10 mouse cellular contexts compared by ENCODE assay signal in genomic region chr7:105641936-105642335, GRCm38 (mm10). TPM values are rescaled to one million over a fixed set of nuclear protein-coding genes. Genes with fewer than 3 reads are reported as not detected.
DNase-seq lines count a peak whose midpoint lies in the region; ATAC-seq lines count a peak whose summit lies in the region.
"Had no signal": no experiment of that assay in that cellular context is flagged by ENCODE, and none has a peak within 500 bp of the region (broad histone marks: within the 10 kb centered on the region; RNA-seq: fewer than 3 reads in every experiment).

No protein-coding gene starts in this region.

- H3K4me2 ChIP-seq in heart, embryonic 15.5 days: peak overlapping the region; percentile 88
- H3K4me2 ChIP-seq in hindbrain, embryonic 16.5 days (ENCODE audit: low read length): peak overlapping the region; percentile 78; the same call in 1 of the 2 replicates

- H3K9ac ChIP-seq in heart, embryonic 15.5 days: 0 out of 2 replicates have a peak overlapping the region, but pooled peaks have one; percentile 78
- no peak overlapping the region for H3K9ac ChIP-seq in hindbrain, embryonic 16.5 days (ENCODE audit: low read depth, low read length)

- intact Hi-C loops in heart, postnatal 36 days (cut with DNase I): loop anchor here (2.0 kb wide), 3 partner anchors 87 to 169 kb away; partner anchors contain the start of genes Ilk, Mrpl17, Rrp8 and Smpd1

- H3K27me3 ChIP-seq in heart, embryonic 15.5 days: no peaks in the 10 kb centered on the region
- H3K27me3 ChIP-seq in hindbrain, embryonic 16.5 days (replicated peaks; ENCODE audit: control insufficient read depth, insufficient read depth, low read length): no peaks in the 10 kb centered on the region
- no peaks in the 10 kb centered on the region for H3K27me3 ChIP-seq in midbrain, embryonic 10.5 days (ENCODE audit: low read depth, poor library complexity, severe bottlenecking)

- H3K9me3 ChIP-seq in heart, embryonic 15.5 days (replicated peaks): no peaks in the 10 kb centered on the region
- no peaks in the 10 kb centered on the region for H3K9me3 ChIP-seq in hindbrain, embryonic 16.5 days (ENCODE audit: control insufficient read depth, low read length)
- H3K9me3 ChIP-seq in midbrain, embryonic 10.5 days (replicated peaks): no peaks in the 10 kb centered on the region

- no peak for ATAC-seq in heart, embryonic 15.5 days (replicated peaks; ENCODE audit: insufficient number of reproducible peaks, insufficient read depth, low FRiP score, low read depth)
- no peak for ATAC-seq in hindbrain, embryonic 16.5 days

- H3K4me3 ChIP-seq in heart, embryonic 15.5 days: peak overlapping the region; percentile 71
- no peak overlapping the region for H3K4me3 ChIP-seq in hindbrain, embryonic 16.5 days (ENCODE audit: low read length)
- H3K4me3 ChIP-seq in midbrain, embryonic 10.5 days: peak overlapping the region; percentile 83; the same call in 1 of the 2 replicates

- H3K36me3 ChIP-seq in heart, embryonic 15.5 days: peaks cover 22% of the 10 kb centered on the region
- H3K36me3 ChIP-seq in hindbrain, embryonic 16.5 days (ENCODE audit: control insufficient read depth, insufficient read depth, low read length): peaks cover 11% of the 10 kb centered on the region
- H3K36me3 ChIP-seq in midbrain, embryonic 10.5 days: peaks cover 31% of the 10 kb centered on the region

- 61% methylated on average over 3 of the region's 3 CpGs for WGBS in heart, embryonic 15.5 days
- 83% methylated on average over 3 of the region's 3 CpGs for WGBS in hindbrain, embryonic 16.5 days
- WGBS in midbrain, embryonic 10.5 days: 82% methylated on average over 3 of the region's 3 CpGs

- peak overlapping the region; percentile 91 for H3K27ac ChIP-seq in heart, embryonic 15.5 days
- H3K27ac ChIP-seq in hindbrain, embryonic 16.5 days (ENCODE audit: low read depth, low read length): no peak overlapping the region
- no peak overlapping the region for H3K27ac ChIP-seq in midbrain, embryonic 10.5 days (replicated peaks)

- peaks cover 30% of the 10 kb centered on the region for H3K4me1 ChIP-seq in heart, embryonic 15.5 days (replicated peaks)
- H3K4me1 ChIP-seq in hindbrain, embryonic 16.5 days (ENCODE audit: control insufficient read depth, insufficient read depth, low read depth, low read length): peaks cover 21% of the 10 kb centered on the region
- peaks cover 26% of the 10 kb centered on the region for H3K4me1 ChIP-seq in midbrain, embryonic 10.5 days

- no peak for DNase-seq in heart, postnatal 36 days
- peak; percentile 47 for DNase-seq in MN1 (ENCODE audit: low spot score)
- no peak for DNase-seq in midbrain, embryonic 10.5 days (ENCODE audit: low spot score)
- no peak for DNase-seq in urinary bladder, postnatal 25 days (ENCODE audit: low spot score)
- no peak for DNase-seq in layer of hippocampus, adult 9-11 months
- DNase-seq in cerebellum, postnatal 4 days (ENCODE audit: low spot score in 2 of 2): no peak
- DNase-seq: cerebellum, postnatal 14 days; kidney, adult 2 months had no signal

RNA-seq across cellular contexts. Expression of gene Gm45799, which starts 1.6 kb away (rescaled TPM):
- polyA plus RNA-seq in heart, embryonic 15.5 days (2015; fragmentation: Nextera tagmentation; extraction: Ambion mirVana): 24.0 and 39.7 TPM in 2 replicates
- 1 to 10 TPM in 1 of 2 experiments, under 1 TPM in 1; 1.00 to 6.3 TPM for total RNA-seq in heart, postnatal 36 days (2021)
- polyA plus RNA-seq in hindbrain, embryonic 16.5 days (2015; fragmentation: Nextera tagmentation; extraction: Ambion mirVana): 7.9 and 9.7 TPM in 2 replicates
- polyA plus RNA-seq in midbrain, embryonic 10.5 days (2016; fragmentation: Nextera tagmentation; extraction: Ambion mirVana): 8.1 and 12.0 TPM in 2 replicates

RNA-seq across cellular contexts. Expression of gene Arfip2, which starts 1.7 kb away (rescaled TPM):
- 42.6 and 50.8 TPM in 2 replicates for polyA plus RNA-seq in heart, embryonic 15.5 days (2015; fragmentation: Nextera tagmentation; extraction: Ambion mirVana)
- 10 to 100 TPM; 13.4 TPM for total RNA-seq in heart, postnatal 36 days (2021)
- 85.2 and 91.1 TPM in 2 replicates for polyA plus RNA-seq in hindbrain, embryonic 16.5 days (2015; fragmentation: Nextera tagmentation; extraction: Ambion mirVana)
- 57.5 and 67.3 TPM in 2 replicates for polyA plus RNA-seq in midbrain, embryonic 10.5 days (2016; fragmentation: Nextera tagmentation; extraction: Ambion mirVana)

RNA-seq across cellular contexts. Expression of gene Timm10b, which starts 2.1 kb away (rescaled TPM):
- 138 and 156 TPM in 2 replicates for polyA plus RNA-seq in heart, embryonic 15.5 days (2015; fragmentation: Nextera tagmentation; extraction: Ambion mirVana)
- total RNA-seq in heart, postnatal 36 days (2021): 10 to 100 TPM; 84.2 to 85.0 TPM
- 145 and 159 TPM in 2 replicates for polyA plus RNA-seq in hindbrain, embryonic 16.5 days (2015; fragmentation: Nextera tagmentation; extraction: Ambion mirVana)
- 164 TPM in 2 replicates for polyA plus RNA-seq in midbrain, embryonic 10.5 days (2016; fragmentation: Nextera tagmentation; extraction: Ambion mirVana)

RNA-seq across cellular contexts. Expression of gene Trim3, which starts 8.6 kb away (rescaled TPM):
- 26.5 and 36.0 TPM in 2 replicates for polyA plus RNA-seq in heart, embryonic 15.5 days (2015; fragmentation: Nextera tagmentation; extraction: Ambion mirVana)
- total RNA-seq in heart, postnatal 36 days (2021): 10 to 100 TPM; 22.9 to 23.0 TPM
- polyA plus RNA-seq in hindbrain, embryonic 16.5 days (2015; fragmentation: Nextera tagmentation; extraction: Ambion mirVana): 108 and 119 TPM in 2 replicates
- 30.3 and 36.0 TPM in 2 replicates for polyA plus RNA-seq in midbrain, embryonic 10.5 days (2016; fragmentation: Nextera tagmentation; extraction: Ambion mirVana)

RNA-seq across cellular contexts. Expression of gene Dnhd1, which starts 8.7 kb away (rescaled TPM):
- polyA plus RNA-seq in heart, embryonic 15.5 days (2015; fragmentation: Nextera tagmentation; extraction: Ambion mirVana): 0.72 and 0.91 TPM in 2 replicates
- total RNA-seq in heart, postnatal 36 days (2021): under 1 TPM; 0.62 to 0.72 TPM
- polyA plus RNA-seq in hindbrain, embryonic 16.5 days (2015; fragmentation: Nextera tagmentation; extraction: Ambion mirVana): 1.5 and 1.6 TPM in 2 replicates
- polyA plus RNA-seq in midbrain, embryonic 10.5 days (2016; fragmentation: Nextera tagmentation; extraction: Ambion mirVana): 0.40 and 0.41 TPM in 2 replicates
